Mouse (Mus musculus): Measurements from ENCODE around the gene Ryr2.

- no peak for TF ChIP-seq CTCF (IDR thresholded peaks at IDR 0.05; ENCODE audit: low read depth)
- no peak for TF ChIP-seq EP300 (IDR thresholded peaks at IDR 0.05; ENCODE audit: low read depth)
These were observed 215.6 kb downstream of the Ryr2 start for GRCm38 (mm10) chr13:11891115-11891514.

All from liver, embryonic 14.5 days (tissue).